Mouse (Mus musculus) frontal cortex, postnatal 25 days (tissue): ENCODE measurements around the gene Ado.

Experiments
- DNase-seq, 2 experiments: peaks; one replicate each; pipeline ENCODE4 v3.0.0; 2022; ENCODE audit warnings: low spot score in 2 of 2

The Ado gene

GRCm38 (mm10) chr10:67536621-67537141 lies 12.1 kb downstream of the Ado start:
- DNase-seq = peak; percentile 31 to 55

GRCm38 (mm10) chr10:67535972-67536371 lies 12.8 kb downstream of the Ado start:
- peak; percentile 43 to 54 for DNase-seq

DNA sequence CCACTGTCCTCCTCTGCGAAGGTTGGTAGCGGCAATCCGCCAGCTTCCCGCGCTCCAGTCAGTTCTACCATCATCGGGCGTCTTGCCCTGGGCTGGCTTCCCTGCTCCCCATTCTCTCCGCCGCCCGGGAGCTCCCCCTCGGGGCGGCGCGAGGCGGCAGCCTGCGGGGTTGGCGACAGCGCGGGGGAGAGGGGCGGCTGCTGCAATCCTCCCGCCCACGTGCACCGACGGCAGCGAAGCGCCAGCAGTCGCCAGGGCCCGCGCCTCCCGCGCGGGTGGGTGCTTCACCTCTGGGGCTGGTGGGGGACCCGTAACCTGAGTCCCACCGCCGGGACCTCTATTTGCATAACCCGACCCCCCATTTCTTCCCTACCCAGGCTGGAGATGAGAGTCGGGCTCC lies 13.5 kb downstream of the Ado start, which contains the start of gene Egr2:
Gene Egr2 (plus strand): TSS at position 220 of the 400 bp plus-strand sequence.
- DNase-seq = no peak

GRCm38 (mm10) chr10:67529769-67530168 lies 19.0 kb downstream of the Ado start:
- DNase-seq = no peak

DNA sequence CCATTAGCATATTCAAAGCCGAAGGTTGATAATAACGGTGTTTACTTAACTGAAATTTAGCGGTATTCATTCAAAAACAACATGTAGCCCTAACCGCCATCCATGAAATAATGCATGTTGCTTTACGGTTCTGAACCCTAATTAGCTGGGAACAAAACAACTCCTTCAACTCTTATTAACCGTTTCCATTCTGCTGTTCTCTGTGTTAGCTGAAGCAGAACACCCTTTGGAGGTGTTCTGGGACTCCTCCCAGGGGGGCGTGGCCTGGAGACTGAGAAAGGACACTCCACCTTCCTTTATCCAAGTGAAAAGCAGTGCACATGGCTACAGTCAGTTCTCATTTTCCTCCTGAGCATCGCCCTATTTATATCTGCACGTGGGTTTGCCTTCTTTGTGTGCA lies 22.3 kb downstream of the Ado start:
- no peak for DNase-seq

DNA sequence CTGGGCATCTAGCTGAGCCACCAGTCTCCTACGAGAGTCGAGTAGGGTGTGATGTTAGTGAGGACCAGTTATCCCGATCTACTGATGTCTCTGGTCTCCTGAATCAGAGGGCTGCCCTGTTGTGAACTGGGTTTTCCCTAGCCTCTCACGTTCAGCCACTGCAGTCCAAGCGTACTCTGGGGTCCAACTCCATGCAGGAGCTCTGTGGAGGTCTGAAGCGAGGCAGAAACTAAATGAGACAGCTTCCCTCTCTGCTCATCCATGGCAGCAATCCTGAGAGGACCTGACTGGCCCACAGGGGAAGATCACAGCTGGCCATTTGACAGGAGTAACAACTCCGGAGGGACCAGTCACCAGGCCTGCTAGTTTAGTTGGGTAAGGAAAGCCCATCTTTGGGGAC lies 24.1 kb downstream of the Ado start:
- no peak for DNase-seq

DNA sequence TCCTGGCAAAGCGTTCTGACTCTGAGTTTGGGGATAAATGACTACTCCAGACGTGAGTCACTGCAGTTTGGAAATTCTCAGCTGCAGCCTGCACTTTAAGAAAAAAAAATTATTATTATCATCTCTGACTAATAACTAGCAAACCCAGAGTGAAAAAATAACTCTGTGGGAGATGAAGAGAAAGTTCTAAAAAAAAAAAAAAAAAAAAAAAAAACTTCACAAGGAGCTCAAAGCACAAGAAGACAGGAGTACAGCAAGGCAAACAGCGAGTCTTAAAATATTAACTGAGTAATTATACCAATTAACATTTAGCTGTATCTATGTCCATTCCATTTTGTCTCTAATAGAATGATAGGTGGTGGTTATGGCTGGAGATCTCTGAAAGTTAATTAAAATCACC lies 24.6 kb downstream of the Ado start:
- no peak for DNase-seq

- DNase-seq = no peak
Observed at GRCm38 (mm10) chr10:67518733-67519132, 30.0 kb downstream of the Ado start.

- DNase-seq = no peak
Observed at GRCm38 (mm10) chr10:67512871-67513270, 35.9 kb downstream of the Ado start.

DNA sequence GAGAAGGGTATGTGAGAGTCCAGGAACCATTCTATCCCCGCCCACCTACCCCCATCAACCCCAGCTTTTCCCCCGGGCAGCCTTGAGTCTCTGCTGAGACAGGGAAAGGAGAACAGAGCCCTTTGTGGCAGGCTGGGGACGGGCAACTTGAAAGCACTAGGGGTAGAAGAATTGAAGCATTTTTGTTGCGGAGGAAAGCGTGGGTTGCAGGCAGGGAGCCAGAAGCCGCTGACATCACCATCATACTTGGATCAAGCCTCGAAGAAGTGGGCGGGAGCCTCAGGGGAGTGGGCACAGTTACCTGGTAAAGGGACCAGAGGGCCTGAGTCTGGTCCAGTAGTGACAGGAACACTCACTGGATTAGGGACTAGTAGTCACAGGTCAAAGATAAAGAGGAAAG lies 36.5 kb downstream of the Ado start:
- peak; percentile 17 to 34 for DNase-seq

DNA sequence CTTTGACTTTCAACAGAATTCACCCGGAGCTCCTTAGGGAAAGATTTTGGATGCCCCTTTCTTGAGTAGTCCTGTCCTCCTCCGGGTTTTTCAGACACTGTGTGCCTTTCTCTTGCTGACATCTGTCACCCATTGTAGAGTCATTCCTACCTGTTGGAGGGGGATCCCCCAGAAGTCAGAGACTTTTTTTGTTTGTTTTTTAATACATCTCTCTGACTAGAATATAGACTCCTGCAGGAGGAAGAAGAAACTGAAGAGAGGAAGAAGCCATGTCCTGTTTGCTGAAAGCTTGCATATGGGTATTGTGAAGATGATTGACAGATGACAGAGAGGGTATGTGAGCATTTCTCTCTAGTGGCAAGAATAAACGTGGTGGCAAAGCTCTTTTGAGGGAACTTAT lies 43.5 kb downstream of the Ado start:
- DNase-seq = no peak

DNA sequence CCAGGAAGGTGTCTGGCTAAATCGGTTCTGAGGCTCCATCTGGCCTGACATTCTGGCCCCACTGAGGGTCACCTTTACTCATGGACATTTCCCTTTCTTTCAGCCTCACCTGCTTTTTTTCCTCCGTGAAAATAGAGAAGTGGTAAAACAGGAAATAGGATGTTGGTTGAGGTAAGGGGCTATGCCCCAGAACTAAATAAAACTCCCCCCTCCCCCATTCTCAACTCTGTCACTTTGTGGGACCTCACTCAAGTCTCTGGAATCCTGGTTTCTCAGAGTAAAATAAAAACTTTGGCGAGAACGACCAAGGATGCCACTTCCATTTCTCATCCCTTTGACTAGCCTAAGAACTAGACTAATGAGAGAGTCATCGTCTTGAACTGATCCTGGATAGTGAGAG lies 44.7 kb downstream of the Ado start:
- no peak for DNase-seq

- DNase-seq = no peak
Observed at GRCm38 (mm10) chr10:67503320-67503995, 45.3 kb downstream of the Ado start.

GRCm38 (mm10) chr10:67497951-67498350 lies 50.8 kb downstream of the Ado start:
- DNase-seq = no peak

DNA sequence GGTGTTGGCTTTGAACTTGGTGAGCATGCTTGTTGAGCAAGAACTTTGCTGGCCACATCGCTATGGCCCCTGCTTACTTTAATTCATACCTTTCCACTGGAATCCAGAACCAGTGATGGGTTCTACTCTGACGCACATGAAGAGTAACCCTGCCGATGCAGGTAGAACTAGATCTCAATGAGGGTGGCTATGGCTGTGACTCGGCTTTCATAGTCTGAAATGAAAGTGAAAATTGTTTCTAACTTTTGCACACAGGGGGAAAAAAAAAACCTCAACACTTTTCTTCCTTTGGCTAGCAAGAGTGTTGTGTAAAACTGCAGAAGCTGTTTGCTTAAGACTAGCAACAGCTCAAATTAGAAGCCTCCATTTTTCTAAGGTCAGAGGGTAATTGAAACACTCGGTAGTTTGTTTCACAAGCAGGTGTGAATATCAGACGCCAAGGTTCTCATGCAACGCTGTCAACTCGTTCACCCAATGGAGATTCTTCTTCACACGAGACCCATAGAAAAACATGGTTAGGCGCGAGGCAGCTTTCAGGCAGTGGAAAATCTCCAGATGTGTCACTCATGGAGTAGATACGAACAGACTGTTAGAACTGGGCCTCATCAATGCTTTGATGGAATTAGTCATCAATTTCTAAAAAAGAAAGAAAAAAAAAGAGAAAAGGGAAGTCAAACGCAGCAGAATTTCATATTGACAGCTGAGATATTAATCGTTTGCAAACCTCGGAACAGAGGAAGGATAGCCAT lies 51.4 kb downstream of the Ado start:
- DNase-seq = no peak
